Mouse (Mus musculus) retina, postnatal 7 days (tissue): ENCODE measurements around the gene Gdf2.

Source experiments
- DNase-seq: peaks from one replicate; pipeline ENCODE4 v3.0.0-alpha.2; 2012; ENCODE audit warnings: low read depth, low spot score

The Gdf2 gene

GRCm38 (mm10) chr14:33956055-33956454, 15.2 kb downstream of the Gdf2 start:
- DNase-seq: no peak

- DNase-seq: no peak
Measured at GRCm38 (mm10) chr14:33958186-33958585, 17.3 kb downstream of the Gdf2 start.

- no peak for DNase-seq
Measured at GRCm38 (mm10) chr14:33958841-33959240, 18.0 kb downstream of the Gdf2 start.

- peak; percentile 66 for DNase-seq
Measured at GRCm38 (mm10) chr14:33959341-33959740, 18.5 kb downstream of the Gdf2 start.

- no peak for DNase-seq
Measured at GRCm38 (mm10) chr14:33965675-33966074, 24.8 kb downstream of the Gdf2 start.

GRCm38 (mm10) chr14:33972679-33973078, 31.8 kb downstream of the Gdf2 start:
- no peak for DNase-seq

GRCm38 (mm10) chr14:33974752-33975151, 33.9 kb downstream of the Gdf2 start:
- DNase-seq: no peak

GRCm38 (mm10) chr14:33977748-33978147, 36.9 kb downstream of the Gdf2 start:
- no peak for DNase-seq

- no peak for DNase-seq
Measured at GRCm38 (mm10) chr14:33978604-33979059, 37.8 kb downstream of the Gdf2 start, which contains the start of gene Zfp488. Gene Zfp488, minus strand, starts transcription at chr14:33978764.

GRCm38 (mm10) chr14:33989201-33989600, 48.4 kb downstream of the Gdf2 start:
- DNase-seq: no peak

GRCm38 (mm10) chr14:33991971-33992370, 51.1 kb downstream of the Gdf2 start:
- DNase-seq: no peak

GRCm38 (mm10) chr14:33993051-33993450, 52.2 kb downstream of the Gdf2 start:
- DNase-seq: no peak

GRCm38 (mm10) chr14:33993521-33994289, 52.9 kb downstream of the Gdf2 start:
- no peak for DNase-seq
